Mouse (Mus musculus) left cerebral cortex, postnatal 4 days (tissue): Measurements from ENCODE around the gene Dmrta2. TPM values are rescaled to one million over a fixed set of nuclear protein-coding genes. Genes with fewer than 3 reads are reported as not detected.

ENCODE experiments used
- DNase-seq: peaks from one replicate; pipeline ENCODE4 v3.0.0-alpha.2; 2022
- intact Hi-C: fragments of 180-260 bp; cut with DNase I; formaldehyde crosslinking; loops from one replicate; pipeline ENCODE4 v1.15.1; 2025
- total RNA-seq, 2 experiments: library from RNA; stranded (reverse); gene quantifications; 2 replicates each; pipeline ENCODE4 v1.2.3; 2021

Gene Dmrta2
- total RNA-seq, 2 experiments from 2014 or later = 3.2 to 4.7 TPM

GRCm38 (mm10) chr4:110006044-110006443, 28.2 kb downstream of the Dmrta2 start:
- intact Hi-C loops = no loop called here
- DNase-seq = no peak

- intact Hi-C loops = no loop called here
- no peak for DNase-seq
Measured at GRCm38 (mm10) chr4:110019145-110019544, 41.3 kb downstream of the Dmrta2 start.

GRCm38 (mm10) chr4:110020255-110020654, 42.4 kb downstream of the Dmrta2 start:
- peak; percentile 82 for DNase-seq
- intact Hi-C loops = loop anchor here (5.0 kb wide), 1 partner anchor 263 kb away; no protein-coding TSS in a partner anchor

- peak; percentile 80 for DNase-seq
- intact Hi-C loops = loop anchor here (5.0 kb wide), 1 partner anchor 265 kb away; no protein-coding TSS in a partner anchor
Measured at GRCm38 (mm10) chr4:110021956-110022625, 44.2 kb downstream of the Dmrta2 start.

- peak; percentile 24 for DNase-seq
- intact Hi-C loops = no loop called here
Measured at GRCm38 (mm10) chr4:110028461-110029188, 50.8 kb downstream of the Dmrta2 start.

- DNase-seq = no peak
- intact Hi-C loops = no loop called here
Measured at GRCm38 (mm10) chr4:110029446-110029845, 51.6 kb downstream of the Dmrta2 start.
